Mouse (Mus musculus): Measurements from ENCODE around the gene Mfsd8. TPM values are rescaled to one million over a fixed set of nuclear protein-coding genes. Genes with fewer than 3 reads are reported as not detected.

Gene Mfsd8
- polyA plus RNA-seq, 1 experiment: 1.8 TPM

- H3K27me3 ChIP-seq (ENCODE audit: control insufficient read depth, insufficient read depth, insufficient read length): no peaks in the 10 kb centered on the region
- H3K79me2 ChIP-seq (ENCODE audit: control insufficient read depth, insufficient read depth): peaks cover 48% of the 10 kb centered on the region
- H3K4me3 ChIP-seq (ENCODE audit: insufficient read depth, poor library complexity, severe bottlenecking): peak within 1 kb of the TSS; percentile 89
- peak within 1 kb of the TSS; percentile 88 for H3ac ChIP-seq (ENCODE audit: control insufficient read depth, insufficient read length, low read depth)
- peaks cover 41% of the 10 kb centered on the region for H3K79me3 ChIP-seq (ENCODE audit: low read depth)
- TF ChIP-seq CEBPB (IDR thresholded peaks at IDR 0.05; ENCODE audit: low read depth) (no peak), MYOG (IDR thresholded peaks at IDR 0.05; ENCODE audit: control insufficient read depth, extremely low read depth, insufficient read length) (no peak), USF1 (IDR thresholded peaks at IDR 0.05; ENCODE audit: low read depth) (no peak), MYOD1 (IDR thresholded peaks at IDR 0.05; ENCODE audit: control insufficient read depth, insufficient read length, low read depth) (no peak), MAX (IDR thresholded peaks at IDR 0.05) (no peak), CTCF (IDR thresholded peaks at IDR 0.05; ENCODE audit: control insufficient read depth, insufficient read depth, insufficient read length) (no peak), FOSL1 (IDR thresholded peaks at IDR 0.05; ENCODE audit: insufficient read depth, low read length, poor library complexity, severe bottlenecking) (no peak)
- peaks cover 50% of the 10 kb centered on the region for H3K36me3 ChIP-seq (ENCODE audit: control insufficient read depth, insufficient read depth)
Observed at GRCm38 (mm10) chr3:40799530-40800372, 46.9 kb downstream of the Mfsd8 start, which contains the start of gene Plk4. Gene Plk4, plus strand, starts transcription at chr3:40800019.

- Histone ChIP-seq H3K4me3 (ENCODE audit: insufficient read depth, poor library complexity, severe bottlenecking) (no peak overlapping the region), H3K79me3 (ENCODE audit: low read depth) (peaks cover 31% of the 10 kb centered on the region), H3K27me3 (ENCODE audit: control insufficient read depth, insufficient read depth, insufficient read length) (no peaks in the 10 kb centered on the region), H3K36me3 (ENCODE audit: control insufficient read depth, insufficient read depth) (peaks cover 47% of the 10 kb centered on the region), H3K79me2 (ENCODE audit: control insufficient read depth, insufficient read depth) (peaks cover 36% of the 10 kb centered on the region), H3ac (ENCODE audit: control insufficient read depth, insufficient read length, low read depth) (no peak overlapping the region)
- TF ChIP-seq MYOD1 (IDR thresholded peaks at IDR 0.05; ENCODE audit: control insufficient read depth, insufficient read length, low read depth): no peak
- TF ChIP-seq CTCF (IDR thresholded peaks at IDR 0.05; ENCODE audit: control insufficient read depth, insufficient read depth, insufficient read length): no peak
- no peak for TF ChIP-seq USF1 (IDR thresholded peaks at IDR 0.05; ENCODE audit: low read depth)
- no peak for TF ChIP-seq MAX (IDR thresholded peaks at IDR 0.05)
Observed at GRCm38 (mm10) chr3:40798500-40798899, 48.2 kb downstream of the Mfsd8 start.

- no peaks in the 10 kb centered on the region for H3K27me3 ChIP-seq (ENCODE audit: control insufficient read depth, insufficient read depth, insufficient read length)
- peaks cover 28% of the 10 kb centered on the region for H3K79me3 ChIP-seq (ENCODE audit: low read depth)
- TF ChIP-seq CTCF (IDR thresholded peaks at IDR 0.05; ENCODE audit: control insufficient read depth, insufficient read depth, insufficient read length) (no peak), USF1 (IDR thresholded peaks at IDR 0.05; ENCODE audit: low read depth) (no peak), CEBPB (IDR thresholded peaks at IDR 0.05; ENCODE audit: low read depth) (no peak), MAX (IDR thresholded peaks at IDR 0.05) (no peak), MYOG (IDR thresholded peaks at IDR 0.05; ENCODE audit: control insufficient read depth, extremely low read depth, insufficient read length) (no peak), FOSL1 (IDR thresholded peaks at IDR 0.05; ENCODE audit: insufficient read depth, low read length, poor library complexity, severe bottlenecking) (no peak), MYOD1 (IDR thresholded peaks at IDR 0.05; ENCODE audit: control insufficient read depth, insufficient read length, low read depth) (no peak)
- peaks cover 47% of the 10 kb centered on the region for H3K36me3 ChIP-seq (ENCODE audit: control insufficient read depth, insufficient read depth)
- H3K79me2 ChIP-seq (ENCODE audit: control insufficient read depth, insufficient read depth): peaks cover 31% of the 10 kb centered on the region
- no peak overlapping the region for H3ac ChIP-seq (ENCODE audit: control insufficient read depth, insufficient read length, low read depth)
- no peak overlapping the region for H3K4me3 ChIP-seq (ENCODE audit: insufficient read depth, poor library complexity, severe bottlenecking)
Observed at GRCm38 (mm10) chr3:40798054-40798453, 48.6 kb downstream of the Mfsd8 start.

- H3K79me3 ChIP-seq (ENCODE audit: low read depth): no peaks in the 10 kb centered on the region
- no peak overlapping the region for H3K4me3 ChIP-seq (ENCODE audit: insufficient read depth, poor library complexity, severe bottlenecking)
- peaks cover 70% of the 10 kb centered on the region for H3K36me3 ChIP-seq (ENCODE audit: control insufficient read depth, insufficient read depth)
- no peak for TF ChIP-seq CEBPB (IDR thresholded peaks at IDR 0.05; ENCODE audit: low read depth)
- TF ChIP-seq USF1 (IDR thresholded peaks at IDR 0.05; ENCODE audit: low read depth): no peak
- no peak for TF ChIP-seq FOSL1 (IDR thresholded peaks at IDR 0.05; ENCODE audit: insufficient read depth, low read length, poor library complexity, severe bottlenecking)
- no peak for TF ChIP-seq MYOG (IDR thresholded peaks at IDR 0.05; ENCODE audit: control insufficient read depth, extremely low read depth, insufficient read length)
- TF ChIP-seq MAX (IDR thresholded peaks at IDR 0.05): no peak
- no peak for TF ChIP-seq CTCF (IDR thresholded peaks at IDR 0.05; ENCODE audit: control insufficient read depth, insufficient read depth, insufficient read length)
- TF ChIP-seq MYOD1 (IDR thresholded peaks at IDR 0.05; ENCODE audit: control insufficient read depth, insufficient read length, low read depth): no peak
- H3K27me3 ChIP-seq (ENCODE audit: control insufficient read depth, insufficient read depth, insufficient read length): no peaks in the 10 kb centered on the region
- H3ac ChIP-seq (ENCODE audit: control insufficient read depth, insufficient read length, low read depth): no peak overlapping the region
- H3K79me2 ChIP-seq (ENCODE audit: control insufficient read depth, insufficient read depth): no peaks in the 10 kb centered on the region
Observed at GRCm38 (mm10) chr3:40793783-40794182, 52.9 kb downstream of the Mfsd8 start.

Other genes starting within 250 kb of the Mfsd8 start
- not detected for gene Slc25a31, start 138.0 kb downstream of the Mfsd8 start, polyA plus RNA-seq (2012; fragmentation: generic; extraction: Trizol)
- gene Hspa4l, start 102.4 kb downstream of the Mfsd8 start, polyA plus RNA-seq (2012; fragmentation: generic; extraction: Trizol): 15.7 TPM
- 15.7 TPM for gene Plk4, start 46.9 kb downstream of the Mfsd8 start, polyA plus RNA-seq (2012; fragmentation: generic; extraction: Trizol)
- 0.47 TPM for gene Abhd18, start 84 bp upstream of the Mfsd8 start, polyA plus RNA-seq (2012; fragmentation: generic; extraction: Trizol)
- not detected for gene 1700034I23Rik, start 55.7 kb upstream of the Mfsd8 start, polyA plus RNA-seq (2012; fragmentation: generic; extraction: Trizol)
- gene Larp1b, start 102.9 kb upstream of the Mfsd8 start, polyA plus RNA-seq (2012; fragmentation: generic; extraction: Trizol): 7.7 TPM
- gene Pgrmc2, start 236.2 kb upstream of the Mfsd8 start, polyA plus RNA-seq (2012; fragmentation: generic; extraction: Trizol): 39.8 TPM

All from C2C12 (cell line).